Mouse (Mus musculus): Measurements from ENCODE around the gene Hdac5.
"Not testable (repeated sequence)": the region's sequence is repeated elsewhere in the genome, so short reads cannot be mapped to it uniquely, and the experiment has no call there.

Gene Hdac5

GRCm38 (mm10) chr11:102185677-102186076, 44.3 kb downstream of the Hdac5 start:
- peak; percentile 34 for DNase-seq (ENCODE audit: low read depth)

GRCm38 (mm10) chr11:102184646-102185495, 45.1 kb downstream of the Hdac5 start, which contains the start of gene Lsm12:
TSS of gene Lsm12 (minus strand) at chr11:102185296.
- peak; percentile 98 for DNase-seq (ENCODE audit: low read depth)

GRCm38 (mm10) chr11:102184253-102184645, 45.7 kb downstream of the Hdac5 start:
- DNase-seq (ENCODE audit: low read depth), result no peak

GRCm38 (mm10) chr11:102179836-102180235, 50.1 kb downstream of the Hdac5 start:
- no peak for DNase-seq (ENCODE audit: low read depth)

GRCm38 (mm10) chr11:102168689-102169088, 61.3 kb downstream of the Hdac5 start:
- DNase-seq (ENCODE audit: low read depth), result no peak

- DNase-seq (ENCODE audit: low read depth), result no peak
These were observed 62.4 kb downstream of the Hdac5 start for GRCm38 (mm10) chr11:102167539-102167938.

GRCm38 (mm10) chr11:102165971-102166722, 63.8 kb downstream of the Hdac5 start:
- DNase-seq (ENCODE audit: low read depth), result no peak

- DNase-seq (ENCODE audit: low read depth), result no peak
These were observed 70.2 kb downstream of the Hdac5 start for GRCm38 (mm10) chr11:102159781-102160180.

- not testable (repeated sequence) for DNase-seq (ENCODE audit: low read depth)
These were observed 71.9 kb downstream of the Hdac5 start for GRCm38 (mm10) chr11:102158024-102158423.

GRCm38 (mm10) chr11:102156786-102157089, 73.2 kb downstream of the Hdac5 start:
- no peak for DNase-seq (ENCODE audit: low read depth)

GRCm38 (mm10) chr11:102156039-102156785, 73.8 kb downstream of the Hdac5 start, which contains the start of gene Tmem101:
TSS of gene Tmem101 (minus strand) at chr11:102156404.
- DNase-seq (ENCODE audit: low read depth), result peak; percentile 71

GRCm38 (mm10) chr11:102147213-102147989, 82.6 kb downstream of the Hdac5 start:
- DNase-seq (ENCODE audit: low read depth), result no peak

GRCm38 (mm10) chr11:102146531-102146930, 83.4 kb downstream of the Hdac5 start:
- no peak for DNase-seq (ENCODE audit: low read depth)

GRCm38 (mm10) chr11:102146005-102146404, 84.0 kb downstream of the Hdac5 start:
- DNase-seq (ENCODE audit: low read depth), result no peak

- DNase-seq (ENCODE audit: low read depth), result no peak
These were observed 84.4 kb downstream of the Hdac5 start, which contains the start of gene Nags for GRCm38 (mm10) chr11:102145471-102146001. TSS of gene Nags (plus strand) at chr11:102145513.

GRCm38 (mm10) chr11:102144957-102145470, 85.0 kb downstream of the Hdac5 start:
- no peak for DNase-seq (ENCODE audit: low read depth)
